Mouse (Mus musculus) common myeloid progenitor, adult 5-6 weeks (primary cell): ENCODE measurements around the gene Cd151. TPM values are rescaled to one million over a fixed set of nuclear protein-coding genes. Genes with fewer than 3 reads are reported as not detected.

Experiments used
- ATAC-seq: replicated peaks from 2 replicates; pipeline ENCODE4 v1.8.0; 2016; ENCODE audit warnings: low read depth, mild to moderate bottlenecking, moderate TSS enrichment, inconsistent platforms; ENCODE audit not compliant: poor library complexity, severe bottlenecking
- total RNA-seq: library from RNA; stranded (forward); fragments of 200-1000, 187-1606 nt; gene quantifications from 2 replicates; pipeline ENCODE4 v1.2.3, GENCODE M21; 2017

The Cd151 gene
- total RNA-seq, 1 experiment from 2014 or later = 31.4 TPM

GRCm38 (mm10) chr7:141455610-141456314, 11.4 kb upstream of the Cd151 start:
- peak; percentile 51 for ATAC-seq

DNA sequence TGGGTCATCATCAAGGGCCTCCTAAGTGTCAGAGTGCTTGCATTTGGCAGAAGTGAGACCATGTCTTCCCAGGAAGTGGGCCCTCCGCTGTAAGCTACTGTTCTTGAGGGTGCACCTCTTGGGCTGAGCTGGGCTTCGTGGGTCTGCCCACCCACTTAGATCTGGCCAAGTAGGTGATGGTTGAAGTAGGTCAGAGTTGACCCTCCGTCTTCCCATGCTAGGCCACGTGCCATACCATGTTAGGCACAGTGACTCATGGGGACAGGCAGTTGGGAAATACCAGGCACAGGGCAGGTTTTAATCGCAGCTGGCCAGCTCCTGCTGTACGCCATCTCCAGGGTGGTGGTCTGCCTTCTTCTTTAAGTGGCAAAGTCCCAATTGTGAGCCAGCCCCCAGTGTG, 10.5 kb upstream of the Cd151 start:
- no peak for ATAC-seq

- ATAC-seq = no peak
Measured at GRCm38 (mm10) chr7:141457236-141457635, 10.0 kb upstream of the Cd151 start.

GRCm38 (mm10) chr7:141457986-141458660, 9.1 kb upstream of the Cd151 start:
- ATAC-seq = no peak

GRCm38 (mm10) chr7:141458661-141459060, 8.5 kb upstream of the Cd151 start:
- no peak for ATAC-seq

GRCm38 (mm10) chr7:141459301-141459711, 7.9 kb upstream of the Cd151 start:
- ATAC-seq = no peak

DNA sequence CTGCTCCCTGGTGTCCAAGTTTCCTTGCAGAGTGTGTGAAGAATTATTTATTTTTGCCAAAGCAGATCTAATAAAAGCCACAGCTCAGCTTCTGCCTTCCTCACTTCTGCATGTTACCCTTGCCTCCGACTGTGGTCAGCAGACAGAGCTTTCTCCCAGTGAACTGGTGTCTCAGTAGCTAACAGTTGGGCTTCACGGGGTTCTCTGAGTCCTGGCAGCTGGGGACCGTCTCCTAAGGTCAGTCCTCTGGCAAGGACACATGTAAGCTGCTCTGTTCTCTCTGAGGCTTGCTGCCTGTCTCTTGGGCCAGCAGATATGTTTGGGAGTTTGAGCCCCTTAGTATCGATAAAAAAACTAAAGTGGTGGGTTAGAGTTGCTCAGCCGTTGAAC, 7.2 kb upstream of the Cd151 start:
- ATAC-seq = no peak

DNA sequence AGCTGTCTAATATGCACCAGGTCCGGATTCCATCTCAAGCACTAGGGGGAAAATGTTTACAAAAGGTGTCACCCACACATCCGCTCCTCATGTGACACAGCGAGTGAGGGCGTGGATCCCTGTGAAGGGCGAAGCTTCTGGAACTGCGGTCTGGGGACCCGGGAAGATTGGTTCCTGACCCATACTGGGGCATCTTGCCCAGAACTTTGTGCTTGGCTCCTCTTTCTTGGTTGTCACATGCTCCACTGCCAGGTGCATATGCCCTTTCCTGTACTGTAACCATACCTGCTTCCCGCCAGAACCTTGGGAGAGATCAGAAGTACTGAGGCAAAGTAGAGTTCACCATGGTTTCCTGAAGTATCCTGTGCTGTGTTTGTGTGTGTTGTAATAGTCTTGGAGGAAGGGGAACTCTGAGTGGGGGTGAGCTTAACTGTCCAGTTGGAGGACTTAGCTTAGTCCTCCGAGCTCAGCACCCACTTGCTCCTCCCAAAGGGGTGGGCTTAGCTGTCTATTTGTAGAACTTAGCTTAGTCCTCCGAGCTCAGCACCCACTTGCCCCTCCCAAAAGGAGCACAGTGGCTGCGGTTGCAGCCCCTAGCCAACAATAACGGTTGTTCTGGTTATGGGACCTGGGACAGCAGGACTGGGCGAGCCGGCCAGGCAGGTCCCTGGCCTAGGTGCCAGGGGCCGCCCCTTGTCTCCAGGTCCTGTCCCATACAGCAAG, 6.6 kb upstream of the Cd151 start, which contains the start of gene Cracr2b:
TSS of gene Cracr2b (plus strand) at position 704 of the 723 bp plus-strand sequence.
- no peak for ATAC-seq

DNA sequence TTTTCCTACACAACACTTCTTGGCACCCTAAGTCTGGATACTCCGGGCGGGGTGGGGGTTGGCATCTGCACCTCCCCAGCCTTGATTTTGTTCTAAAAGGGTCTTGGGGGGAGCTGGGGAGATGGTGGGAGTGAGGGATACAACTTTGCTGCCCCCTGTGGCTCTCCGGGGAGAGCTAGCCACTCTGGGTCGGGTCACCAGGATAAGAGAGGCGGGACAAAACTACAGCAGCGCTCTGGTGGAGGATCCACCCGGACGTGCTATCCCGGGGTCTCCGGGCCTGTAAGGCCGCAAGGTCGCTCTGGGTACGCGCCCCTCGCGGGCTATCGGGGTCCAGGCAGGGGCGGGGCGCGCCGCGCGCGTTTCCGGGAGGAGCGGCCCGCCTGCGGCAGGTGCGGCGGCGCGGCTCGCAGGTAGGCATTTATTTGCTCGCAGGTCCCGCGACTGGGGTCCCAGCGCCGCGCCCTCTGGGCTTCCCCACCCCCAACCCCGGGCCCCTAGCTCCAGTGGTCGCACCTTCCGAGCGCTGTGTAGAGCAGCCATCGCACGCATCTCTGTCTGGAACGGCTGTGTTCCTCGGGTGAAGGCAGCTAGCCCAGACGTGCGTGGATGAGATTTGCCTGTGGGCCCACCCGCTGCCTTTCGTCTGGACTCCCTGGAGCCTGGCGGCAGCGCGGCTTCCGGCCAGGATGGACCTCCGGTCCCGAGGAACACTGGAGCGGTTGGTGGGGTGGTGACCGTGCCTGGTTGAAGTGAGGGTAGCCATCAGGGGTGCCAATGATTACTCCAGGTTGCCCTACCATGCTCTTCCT, 5.5 kb upstream of the Cd151 start:
- peak; percentile 12; the same call in 1 of the 2 replicates for ATAC-seq

DNA sequence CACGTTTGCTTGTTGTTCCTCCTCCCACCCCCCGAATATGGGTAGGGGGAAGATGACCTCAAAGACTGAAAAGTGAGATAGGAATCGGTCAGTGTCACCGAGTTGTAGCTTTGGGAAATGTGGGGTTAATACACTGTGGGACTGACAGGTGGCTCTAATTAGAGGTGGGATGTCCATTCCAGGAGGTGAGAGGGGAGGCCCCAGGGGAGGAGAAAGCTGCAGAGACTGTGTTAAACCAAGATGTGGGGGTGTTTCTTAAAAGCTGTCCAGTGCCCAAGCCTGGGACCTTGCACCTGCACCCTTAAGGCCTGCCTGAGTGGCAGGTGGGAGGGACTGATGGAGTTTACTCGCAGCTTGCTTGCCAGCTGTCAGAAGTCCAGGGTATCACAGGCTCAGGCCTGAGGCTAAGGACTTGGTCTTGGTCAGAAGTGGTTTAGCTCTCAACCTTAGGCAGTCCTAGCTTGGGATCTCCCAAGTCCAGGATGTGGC, 4.8 kb upstream of the Cd151 start:
- ATAC-seq = no peak

DNA sequence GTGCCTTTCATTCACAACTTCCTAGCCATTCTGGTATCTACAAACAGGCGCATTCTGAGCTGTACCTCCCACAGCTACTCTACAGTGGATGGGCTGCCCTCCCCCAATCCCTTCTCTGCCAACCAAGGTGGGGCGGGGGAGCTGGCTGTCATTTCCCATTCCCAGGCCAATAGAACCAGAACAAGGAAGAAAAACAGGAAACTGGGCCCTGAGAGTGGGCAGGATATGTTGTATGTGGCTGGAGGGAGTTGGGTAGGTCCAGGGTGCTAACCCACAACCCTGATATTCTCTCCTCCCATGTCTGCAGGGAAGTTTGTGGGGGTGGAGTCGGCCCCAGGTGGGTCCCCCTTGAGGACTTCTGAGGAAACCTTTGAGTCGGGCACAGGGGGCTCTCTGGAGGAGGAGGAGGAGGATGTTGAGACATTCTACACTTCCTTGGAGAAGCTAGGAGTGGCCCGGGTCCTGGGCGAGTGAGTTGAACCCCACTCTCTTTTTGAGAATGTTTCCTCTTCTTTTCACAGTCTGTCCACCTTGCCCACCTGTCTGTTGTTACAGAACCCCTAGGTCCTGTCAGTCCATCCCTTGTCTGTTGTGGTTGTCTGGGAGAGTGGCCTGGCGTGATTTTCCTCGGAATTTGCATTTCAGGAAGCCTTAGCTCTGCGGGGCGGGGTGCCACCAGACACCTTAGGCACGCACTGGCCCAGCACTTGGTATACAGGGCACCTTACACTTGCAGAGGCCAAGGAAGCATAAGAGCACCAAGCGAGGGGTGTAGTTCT, 3.2 kb upstream of the Cd151 start:
- ATAC-seq = no peak

GRCm38 (mm10) chr7:141464603-141465201, 2.5 kb upstream of the Cd151 start:
- no peak for ATAC-seq

DNA sequence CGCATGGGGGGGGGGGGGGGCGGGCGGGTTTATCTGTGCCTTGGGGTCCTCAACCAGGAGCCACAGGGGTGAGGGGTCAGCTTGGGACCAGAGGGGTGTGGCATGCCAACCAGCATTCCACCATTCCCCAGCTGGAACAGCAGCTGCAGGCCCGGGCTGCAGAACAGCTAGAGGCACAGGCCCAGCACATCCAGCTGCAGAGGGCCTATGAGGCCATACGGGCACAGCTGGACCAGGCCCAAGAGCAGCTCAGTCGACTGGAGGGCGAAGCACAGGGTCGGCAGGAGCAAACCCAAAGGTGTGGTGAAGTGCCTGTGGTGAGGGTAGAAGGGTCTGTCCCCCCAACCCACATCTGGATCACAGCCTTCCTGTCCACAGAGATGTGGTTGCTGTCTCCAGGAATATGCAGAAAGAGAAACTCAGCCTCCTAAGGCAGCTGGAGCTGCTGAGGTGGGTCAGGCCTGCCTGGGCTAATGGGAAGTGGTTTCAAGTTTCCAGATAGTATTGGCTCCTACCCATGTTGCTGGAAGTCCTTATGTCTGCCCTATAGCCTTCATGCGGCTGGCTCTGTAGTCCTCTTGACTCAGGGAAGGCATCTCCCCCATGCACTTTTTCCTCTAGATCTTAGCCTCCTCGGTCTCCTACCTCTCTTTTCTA, 1.7 kb upstream of the Cd151 start:
- ATAC-seq = no peak

DNA sequence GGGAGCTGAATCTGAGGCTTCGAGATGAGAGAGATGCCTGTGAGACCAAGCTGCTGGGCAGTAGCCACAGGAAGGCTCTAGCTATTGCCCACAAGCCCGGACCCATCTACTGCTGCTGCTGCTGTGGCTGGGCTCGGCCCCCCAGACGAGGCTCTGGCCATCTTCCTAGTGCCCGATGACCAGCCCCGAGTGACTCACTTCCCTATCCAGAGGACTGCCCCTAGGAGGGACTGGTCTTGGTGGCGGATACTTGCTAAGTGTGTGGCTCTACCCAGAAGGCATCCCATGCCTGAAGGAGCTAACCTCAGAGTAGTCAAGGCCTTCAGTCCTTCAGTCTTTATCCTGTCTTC, 1.2 kb upstream of the Cd151 start:
- ATAC-seq = no peak

GRCm38 (mm10) chr7:141466607-141467148, 514 bp upstream of the Cd151 start:
- ATAC-seq = no peak

DNA sequence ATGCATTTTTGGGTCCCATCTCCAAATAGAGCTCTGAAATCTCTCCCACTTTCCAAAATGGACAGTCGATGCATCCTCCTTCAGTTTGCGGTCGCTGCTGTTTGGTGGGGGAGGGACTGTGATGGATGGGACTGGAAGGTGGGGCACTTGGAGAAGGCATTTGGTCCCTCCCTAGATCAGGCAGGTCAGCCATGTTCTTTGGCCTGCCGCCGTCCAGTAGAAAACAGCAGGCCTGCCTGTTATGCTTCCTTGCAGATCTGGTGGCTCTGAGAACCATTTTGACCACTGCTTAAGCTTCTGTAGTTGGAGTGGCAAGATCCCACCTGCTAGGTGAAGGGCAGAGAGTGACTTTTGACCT, 951 bp downstream of the Cd151 start:
- no peak for ATAC-seq

- peak; percentile 66 for ATAC-seq
Measured at GRCm38 (mm10) chr7:141468522-141469211, 1.5 kb downstream of the Cd151 start.

DNA sequence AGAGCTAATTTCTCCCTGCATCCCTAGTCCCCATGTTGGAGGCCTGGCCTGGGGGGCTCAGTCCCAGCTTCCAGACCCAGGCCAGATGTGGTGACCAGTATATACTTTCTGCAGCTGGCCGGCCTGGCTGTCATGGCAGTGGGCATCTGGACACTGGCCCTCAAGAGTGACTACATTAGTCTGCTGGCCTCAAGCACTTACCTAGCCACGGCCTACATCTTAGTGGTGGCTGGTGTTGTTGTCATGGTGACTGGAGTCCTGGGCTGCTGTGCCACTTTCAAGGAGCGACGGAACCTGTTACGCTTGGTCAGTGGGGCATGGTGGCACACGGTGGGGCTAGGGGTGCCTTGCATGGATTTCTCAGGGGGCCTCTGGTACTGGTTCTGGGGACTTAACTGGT, 2.2 kb downstream of the Cd151 start:
- ATAC-seq = no peak
